Mouse (Mus musculus): ENCODE measurements around the gene Mettl25.

DNA sequence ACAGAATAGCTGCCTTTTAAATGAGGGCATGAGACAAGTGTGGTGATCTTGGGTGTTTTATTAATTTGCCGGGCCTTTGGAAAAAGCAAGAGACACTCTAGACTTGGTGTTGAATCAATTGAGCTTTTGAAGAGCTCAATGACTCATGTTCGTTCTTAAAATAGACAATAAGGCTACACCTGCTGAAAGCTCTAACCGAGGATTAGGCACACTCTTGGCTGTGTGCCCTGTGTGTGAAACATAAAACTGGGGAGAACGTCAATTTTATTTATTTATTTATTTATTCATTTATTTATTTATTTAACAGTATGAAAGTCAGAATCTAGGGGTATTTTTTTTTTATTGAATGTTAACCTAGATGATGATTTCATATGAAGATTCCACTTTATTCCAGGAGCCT, 10.0 kb upstream of the Mettl25 start:
- TF ChIP-seq HCFC1 (IDR thresholded peaks at IDR 0.05; ENCODE audit: borderline replicate concordance, insufficient read depth, low read length), result no peak
- no peak for TF ChIP-seq MAFK (IDR thresholded peaks at IDR 0.05; ENCODE audit: insufficient read depth, low read depth, low read length)
- no peak for TF ChIP-seq ZNF384 (IDR thresholded peaks at IDR 0.05; ENCODE audit: low read depth, low read length)
- no peak for TF ChIP-seq CHD2 (IDR thresholded peaks at IDR 0.05; ENCODE audit: low read depth, low read length)
- TF ChIP-seq ZC3H11A (IDR thresholded peaks at IDR 0.05; ENCODE audit: borderline replicate concordance, low read depth, low read length), result no peak

All from ES-E14 (cell line).